Mouse (Mus musculus) gastrocnemius, postnatal 36 days (tissue): Measurements from ENCODE around the gene Phf21b. TPM values are rescaled to one million over a fixed set of nuclear protein-coding genes. Genes with fewer than 3 reads are reported as not detected.

Experiments
- DNase-seq, 2 experiments: peaks; one replicate each; pipeline ENCODE4 v3.0.0; 2022
- intact Hi-C: fragments of 180-260 bp; cut with DNase I; formaldehyde crosslinking; loops from one replicate; pipeline ENCODE4 v1.15.1; 2025
- total RNA-seq, 2 experiments: library from RNA; stranded (reverse); gene quantifications; 2 replicates each; pipeline ENCODE4 v1.2.3; 2021

The Phf21b gene
- total RNA-seq, 2 experiments from 2014 or later = 0.43 to 0.49 TPM

GRCm38 (mm10) chr15:84852457-84853070 lies 3.3 kb downstream of the Phf21b start:
- intact Hi-C loops = loop anchor here (5.0 kb wide), 1 partner anchor 135 kb away; the partner anchor contains the start of gene 5031439G07Rik
- no peak for DNase-seq

GRCm38 (mm10) chr15:84850321-84850720 lies 5.5 kb downstream of the Phf21b start:
- intact Hi-C loops = loop anchor here (5.0 kb wide), 1 partner anchor 137 kb away; the partner anchor contains the start of gene 5031439G07Rik
- no peak for DNase-seq

GRCm38 (mm10) chr15:84846216-84846615 lies 9.6 kb downstream of the Phf21b start:
- no peak for DNase-seq
- intact Hi-C loops = no loop called here

- intact Hi-C loops = no loop called here
- no peak for DNase-seq
Measured at GRCm38 (mm10) chr15:84844831-84845230, 11.0 kb downstream of the Phf21b start.

GRCm38 (mm10) chr15:84843034-84843433 lies 12.8 kb downstream of the Phf21b start:
- DNase-seq = no peak
- intact Hi-C loops = no loop called here

- no peak for DNase-seq
- intact Hi-C loops = no loop called here
Measured at GRCm38 (mm10) chr15:84841925-84842821, 13.7 kb downstream of the Phf21b start.

GRCm38 (mm10) chr15:84840560-84840959 lies 15.3 kb downstream of the Phf21b start:
- intact Hi-C loops = no loop called here
- DNase-seq = no peak

GRCm38 (mm10) chr15:84839521-84839920 lies 16.3 kb downstream of the Phf21b start:
- DNase-seq = no peak
- intact Hi-C loops = no loop called here

GRCm38 (mm10) chr15:84837896-84838295 lies 18.0 kb downstream of the Phf21b start:
- intact Hi-C loops = no loop called here
- no peak for DNase-seq

- DNase-seq = peak; percentile 71 to 82
- intact Hi-C loops = no loop called here
Measured at GRCm38 (mm10) chr15:84829416-84829815, 26.4 kb downstream of the Phf21b start.

- DNase-seq = no peak
- intact Hi-C loops = no loop called here
Measured at GRCm38 (mm10) chr15:84828603-84829002, 27.2 kb downstream of the Phf21b start.

GRCm38 (mm10) chr15:84823086-84823485 lies 32.8 kb downstream of the Phf21b start:
- no peak for DNase-seq
- intact Hi-C loops = no loop called here

- no peak for DNase-seq
- intact Hi-C loops = no loop called here
Measured at GRCm38 (mm10) chr15:84820811-84821210, 35.0 kb downstream of the Phf21b start.

- DNase-seq = no peak
- intact Hi-C loops = loop anchor here (5.0 kb wide), 1 partner anchor 59 kb away; no protein-coding TSS in a partner anchor
Measured at GRCm38 (mm10) chr15:84818284-84818683, 37.6 kb downstream of the Phf21b start.

- no peak for DNase-seq
- intact Hi-C loops = loop anchor here (5.0 kb wide), 1 partner anchor 60 kb away; no protein-coding TSS in a partner anchor
Measured at GRCm38 (mm10) chr15:84817589-84817988, 38.3 kb downstream of the Phf21b start.

GRCm38 (mm10) chr15:84815171-84815570 lies 40.7 kb downstream of the Phf21b start:
- DNase-seq = no peak
- intact Hi-C loops = loop anchor here (5.0 kb wide), 1 partner anchor 62 kb away; no protein-coding TSS in a partner anchor

GRCm38 (mm10) chr15:84812831-84813357 lies 43.0 kb downstream of the Phf21b start:
- intact Hi-C loops = no loop called here

GRCm38 (mm10) chr15:84811126-84811525 lies 44.7 kb downstream of the Phf21b start:
- intact Hi-C loops = no loop called here

More at GRCm38 (mm10) chr15:84812831-84813357, 43.0 kb downstream of the Phf21b start:
- no peak for DNase-seq

GRCm38 (mm10) chr15:84809275-84809952 lies 46.4 kb downstream of the Phf21b start:
- intact Hi-C loops = no loop called here
- no peak for DNase-seq

More at GRCm38 (mm10) chr15:84811126-84811525, 44.7 kb downstream of the Phf21b start:
- no peak for DNase-seq

GRCm38 (mm10) chr15:84803685-84804084 lies 52.2 kb downstream of the Phf21b start:
- intact Hi-C loops = loop anchor here (1.0 kb wide), 1 partner anchor 89 kb away; no protein-coding TSS in a partner anchor
- peak; percentile 48 to 52 for DNase-seq
